Mouse (Mus musculus) embryonic fibroblast, embryonic 13.5 days (primary cell): ENCODE measurements around the gene Rpl19.

Experiments
- CTCF ChIP-seq: IDR thresholded peaks from 2 replicates; pipeline ENCODE4 v1.5.1; 2011; ENCODE audit warnings: mild to moderate bottlenecking, control low read depth, low read length, moderate library complexity, borderline replicate concordance; ENCODE audit not compliant: insufficient read depth
- POLR2A ChIP-seq: IDR thresholded peaks from 2 replicates; pipeline ENCODE4 v1.6.1; 2011; ENCODE audit warnings: low read depth, mild to moderate bottlenecking, control low read depth, low read length, moderate library complexity

GRCm38 (mm10) chr11:98057466-98057865, 31.0 kb downstream of the Rpl19 start:
- no peak for TF ChIP-seq CTCF
- TF ChIP-seq POLR2A, result peak; percentile 24; the same call in 1 of the 2 replicates
